Mouse (Mus musculus): ENCODE measurements around the gene Fbxo42. TPM values are rescaled to one million over a fixed set of nuclear protein-coding genes. Genes with fewer than 3 reads are reported as not detected.

Gene Fbxo42
- total and polyA plus RNA-seq, 3 experiments: 11.2 to 260 (median 23.1) TPM

- Histone ChIP-seq H3K27me3 (ENCODE audit: control insufficient read depth in 1 of 2, insufficient read depth in 2 of 2, low read length in 2 of 2) (no peaks in the 10 kb centered on the region), H3K9ac (ENCODE audit: control insufficient read depth, low read depth, low read length, poor library complexity, severe bottlenecking) (no peak overlapping the region), H3K4me3 (ENCODE audit: control insufficient read depth in 1 of 2, insufficient read depth in 1 of 2, low read depth in 2 of 2, low read length in 2 of 2) (no peak overlapping the region), H3K4me1 (ENCODE audit: control insufficient read depth in 1 of 2, insufficient read depth in 2 of 2, low read length in 2 of 2) (no peaks in the 10 kb centered on the region; a peak in 1 of 4 replicates), H3K9me3 (replicated peaks; ENCODE audit: insufficient read depth, low read length) (no peaks in the 10 kb centered on the region), H3K36me3 (ENCODE audit: control insufficient read depth in 1 of 2, insufficient read depth in 2 of 2, low read length in 2 of 2) (peaks cover 0 to 1% of the 10 kb centered on the region in 2 experiments; a peak in 2 of 4 replicates), H3K27ac (ENCODE audit: control insufficient read depth, low read depth, low read length) (no peak overlapping the region), H3K79me2 (ENCODE audit: control insufficient read depth, insufficient read depth, low read length, poor library complexity) (peaks cover 74% of the 10 kb centered on the region)
- TF ChIP-seq TAL1 (IDR thresholded peaks at IDR 0.05; ENCODE audit: low read length) (no peak), ETS1 (IDR thresholded peaks at IDR 0.05; ENCODE audit: low read depth, low read length) (no peak), ELF1 (IDR thresholded peaks at IDR 0.05; ENCODE audit: low read depth, low read length) (no peak)
- DNase-seq (ENCODE audit: low read depth, low spot score): no peak
Observed at GRCm38 (mm10) chr4:141131531-141132061, 16.1 kb upstream of the Fbxo42 start.

DNA sequence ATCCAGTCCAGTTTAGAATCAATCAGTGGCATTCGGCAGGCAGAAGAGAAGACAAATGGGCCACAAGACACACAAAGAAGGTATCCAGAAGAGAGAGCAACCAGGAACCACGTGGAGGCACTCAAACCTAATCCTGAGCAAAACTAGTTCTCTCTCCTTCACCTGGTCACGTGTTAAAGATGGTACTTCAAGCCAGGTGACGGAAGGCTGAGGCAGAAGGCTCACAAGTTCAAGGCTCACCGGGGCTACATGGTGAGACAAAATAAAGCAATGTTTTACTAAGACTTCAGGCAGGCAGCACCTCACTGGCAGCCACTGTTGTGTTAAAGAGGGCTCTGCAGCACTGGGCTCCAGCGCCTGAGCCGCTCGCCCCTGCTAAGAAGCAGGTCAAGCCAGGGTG, 15.5 kb upstream of the Fbxo42 start:
- no peak for DNase-seq (ENCODE audit: low read depth, low spot score)
- no peaks in the 10 kb centered on the region for H3K9me3 ChIP-seq (replicated peaks; ENCODE audit: insufficient read depth, low read length)
- peaks cover 77% of the 10 kb centered on the region for H3K79me2 ChIP-seq (ENCODE audit: control insufficient read depth, insufficient read depth, low read length, poor library complexity)
- no peaks in the 10 kb centered on the region for H3K27me3 ChIP-seq (ENCODE audit: control insufficient read depth in 1 of 2, insufficient read depth in 2 of 2, low read length in 2 of 2)
- no peak overlapping the region for H3K4me3 ChIP-seq (ENCODE audit: control insufficient read depth in 1 of 2, insufficient read depth in 1 of 2, low read depth in 2 of 2, low read length in 2 of 2)
- no peak overlapping the region for H3K27ac ChIP-seq (ENCODE audit: control insufficient read depth, low read depth, low read length)
- H3K9ac ChIP-seq (ENCODE audit: control insufficient read depth, low read depth, low read length, poor library complexity, severe bottlenecking): no peak overlapping the region
- H3K36me3 ChIP-seq (ENCODE audit: control insufficient read depth in 1 of 2, insufficient read depth in 2 of 2, low read length in 2 of 2): peaks cover 1 to 2% of the 10 kb centered on the region in 2 experiments
- TF ChIP-seq ZKSCAN1 (IDR thresholded peaks at IDR 0.05; ENCODE audit: low read depth, low read length): no peak
- TF ChIP-seq GATA1 (IDR thresholded peaks at IDR 0.05; ENCODE audit: low read depth, low read length): no peak
- H3K4me1 ChIP-seq (ENCODE audit: control insufficient read depth in 1 of 2, insufficient read depth in 2 of 2, low read length in 2 of 2): peaks cover 0 to 2% of the 10 kb centered on the region in 2 experiments; a peak in 2 of 4 replicates

DNA sequence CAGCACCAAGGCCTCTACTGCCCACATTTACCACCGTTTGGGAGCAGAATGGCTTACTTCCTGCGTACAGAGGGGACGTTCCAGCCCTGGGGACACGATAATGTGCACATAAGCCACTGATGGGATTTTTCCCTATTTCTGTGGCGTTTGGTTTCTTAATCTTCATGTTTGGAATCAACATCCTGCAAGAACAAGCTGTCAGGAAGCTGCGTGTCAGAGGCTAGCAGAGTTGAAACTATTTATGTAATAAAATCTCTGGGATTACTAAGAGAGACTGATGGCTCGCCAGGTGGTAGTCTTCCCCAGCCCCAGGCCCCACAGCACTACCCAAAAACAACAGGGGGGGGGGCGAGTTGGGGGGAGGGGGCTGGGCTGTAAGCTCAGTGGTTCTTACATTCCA, 14.5 kb upstream of the Fbxo42 start:
- H3K36me3 ChIP-seq (ENCODE audit: control insufficient read depth in 1 of 2, insufficient read depth in 2 of 2, low read length in 2 of 2): peaks cover under 1 to 8% of the 10 kb centered on the region in 2 experiments
- H3K27me3 ChIP-seq (ENCODE audit: control insufficient read depth in 1 of 2, insufficient read depth in 2 of 2, low read length in 2 of 2): no peaks in the 10 kb centered on the region
- H3K9me3 ChIP-seq (replicated peaks; ENCODE audit: insufficient read depth, low read length): no peaks in the 10 kb centered on the region
- H3K9ac ChIP-seq (ENCODE audit: control insufficient read depth, low read depth, low read length, poor library complexity, severe bottlenecking): no peak overlapping the region
- peaks cover 81% of the 10 kb centered on the region for H3K79me2 ChIP-seq (ENCODE audit: control insufficient read depth, insufficient read depth, low read length, poor library complexity)
- no peak for DNase-seq (ENCODE audit: low read depth, low spot score)
- no peak overlapping the region for H3K4me3 ChIP-seq (ENCODE audit: control insufficient read depth in 1 of 2, insufficient read depth in 1 of 2, low read depth in 2 of 2, low read length in 2 of 2)
- H3K4me1 ChIP-seq (ENCODE audit: control insufficient read depth in 1 of 2, insufficient read depth in 2 of 2, low read length in 2 of 2): peaks cover 0 to 8% of the 10 kb centered on the region in 2 experiments; a peak in 2 of 4 replicates
- TF ChIP-seq RCOR1 (IDR thresholded peaks at IDR 0.05; ENCODE audit: low read depth, low read length) (no peak), KAT2A (conservative IDR thresholded peaks at IDR 0.05; ENCODE audit: low read depth, low read length) (no peak), UBTF (IDR thresholded peaks at IDR 0.05; ENCODE audit: borderline replicate concordance, insufficient read depth, low read depth, low read length) (no peak), USF1 (IDR thresholded peaks at IDR 0.05; ENCODE audit: low read depth, low read length) (no peak), RAD21 (IDR thresholded peaks at IDR 0.05; ENCODE audit: low read depth, low read length) (no peak), TBP (IDR thresholded peaks at IDR 0.05; ENCODE audit: low read depth, low read length) (no peak), USF2 (IDR thresholded peaks at IDR 0.05; ENCODE audit: borderline replicate concordance in 1 of 2, insufficient read depth in 1 of 2, low read depth in 1 of 2, low read length in 2 of 2) (no peak), GABPA (IDR thresholded peaks at IDR 0.05; ENCODE audit: low read depth, low read length) (no peak), ZC3H11A (IDR thresholded peaks at IDR 0.05; ENCODE audit: low read depth, low read length) (no peak), POLR2AphosphoS2 (IDR thresholded peaks at IDR 0.05; ENCODE audit: low read length) (no peak), ZKSCAN1 (IDR thresholded peaks at IDR 0.05; ENCODE audit: low read depth, low read length) (no peak)
- H3K27ac ChIP-seq (ENCODE audit: control insufficient read depth, low read depth, low read length): no peak overlapping the region
